Mouse (Mus musculus) left cerebral cortex, postnatal 10 days (tissue): Measurements from ENCODE around the gene Spata16. TPM values are rescaled to one million over a fixed set of nuclear protein-coding genes. Genes with fewer than 3 reads are reported as not detected.

ENCODE experiments used
- DNase-seq, 2 experiments: peaks; one replicate each; pipeline ENCODE4 v3.0.0; 2021 to 2022; ENCODE audit warnings: low spot score in 2 of 2, mixed read lengths in 1 of 2; ENCODE audit errors: extremely low spot score in 1 of 2
- intact Hi-C: fragments of 180-260 bp; cut with DNase I; formaldehyde crosslinking; loops from one replicate; pipeline ENCODE4 v1.15.1; 2025
- microRNA-seq: library from miRNA; unstranded; fragments of <30 nt; microRNA quantifications from one replicate; pipeline ENCODE4 v1.2.0, GENCODE M21; 2022
- total RNA-seq, 2 experiments: library from RNA; stranded (reverse); gene quantifications; 2 replicates each; pipeline ENCODE4 v1.2.3; 2021

Spata16 gene
- total RNA-seq, 2 experiments from 2014 or later, result 0.22 TPM; not detected in 1

- intact Hi-C loops, result no loop called here
Measured at GRCm38 (mm10) chr3:26936897-26937590, 299.6 kb downstream of the Spata16 start.

GRCm38 (mm10) chr3:26966776-26967175 is 329.4 kb downstream of the Spata16 start:
- DNase-seq, result no peak
- intact Hi-C loops, result no loop called here

More at GRCm38 (mm10) chr3:26936897-26937590, 299.6 kb downstream of the Spata16 start:
- no peak for DNase-seq

GRCm38 (mm10) chr3:26968852-26969513 is 331.6 kb downstream of the Spata16 start:
- intact Hi-C loops, result no loop called here
- DNase-seq, result no peak

- DNase-seq, result no peak
- intact Hi-C loops, result no loop called here
Measured at GRCm38 (mm10) chr3:26970529-26970928, 333.1 kb downstream of the Spata16 start.

- intact Hi-C loops, result no loop called here
- no peak for DNase-seq
Measured at GRCm38 (mm10) chr3:26971276-26971675, 333.9 kb downstream of the Spata16 start.

- no peak for DNase-seq
- intact Hi-C loops, result no loop called here
Measured at GRCm38 (mm10) chr3:26972105-26972504, 334.7 kb downstream of the Spata16 start.

- no peak for DNase-seq
- intact Hi-C loops, result no loop called here
Measured at GRCm38 (mm10) chr3:26979603-26980002, 342.2 kb downstream of the Spata16 start.

- intact Hi-C loops, result no loop called here
- DNase-seq, result no peak
Measured at GRCm38 (mm10) chr3:26980371-26980770, 343.0 kb downstream of the Spata16 start.

GRCm38 (mm10) chr3:26981979-26982623 is 344.7 kb downstream of the Spata16 start:
- intact Hi-C loops, result no loop called here
- no peak for DNase-seq

GRCm38 (mm10) chr3:26983749-26984148 is 346.3 kb downstream of the Spata16 start:
- no peak for DNase-seq
- intact Hi-C loops, result no loop called here

GRCm38 (mm10) chr3:27006844-27007243 is 369.4 kb downstream of the Spata16 start:
- intact Hi-C loops, result no loop called here
- no peak for DNase-seq

- intact Hi-C loops, result no loop called here
- no peak for DNase-seq
Measured at GRCm38 (mm10) chr3:27027957-27028356, 390.5 kb downstream of the Spata16 start.

GRCm38 (mm10) chr3:27028526-27028925 is 391.1 kb downstream of the Spata16 start:
- intact Hi-C loops, result no loop called here
- DNase-seq, result no peak

GRCm38 (mm10) chr3:27030067-27030857 is 392.8 kb downstream of the Spata16 start:
- DNase-seq, result no peak
- intact Hi-C loops, result no loop called here

Small RNA genes within 50 kb of the gene (microRNA-seq; reads per million reads assigned to microRNA genes)
- gene Gm25773 (not detected), gene Gm44464 (not detected)
